Mouse (Mus musculus) thymus, adult 2 months (tissue): Measurements from ENCODE around the gene Pfkfb3.

Source experiments
- CTCF ChIP-seq: fragments of 200-500 bp; IDR thresholded peaks from 2 replicates; pipeline ENCODE4 v1.5.1; 2012; ENCODE audit warnings: mild to moderate bottlenecking, control low read depth, low read length, moderate library complexity, borderline replicate concordance; ENCODE audit not compliant: control insufficient read depth, poor library complexity, insufficient read depth; ENCODE audit errors: extremely low read depth
- POLR2A ChIP-seq: fragments of 200-500 bp; IDR thresholded peaks from 2 replicates; pipeline ENCODE4 v1.6.1; 2012; ENCODE audit warnings: mild to moderate bottlenecking, low read length, control low read depth, moderate library complexity; ENCODE audit not compliant: control insufficient read depth, poor library complexity, insufficient read depth; ENCODE audit errors: extremely low read depth

DNA sequence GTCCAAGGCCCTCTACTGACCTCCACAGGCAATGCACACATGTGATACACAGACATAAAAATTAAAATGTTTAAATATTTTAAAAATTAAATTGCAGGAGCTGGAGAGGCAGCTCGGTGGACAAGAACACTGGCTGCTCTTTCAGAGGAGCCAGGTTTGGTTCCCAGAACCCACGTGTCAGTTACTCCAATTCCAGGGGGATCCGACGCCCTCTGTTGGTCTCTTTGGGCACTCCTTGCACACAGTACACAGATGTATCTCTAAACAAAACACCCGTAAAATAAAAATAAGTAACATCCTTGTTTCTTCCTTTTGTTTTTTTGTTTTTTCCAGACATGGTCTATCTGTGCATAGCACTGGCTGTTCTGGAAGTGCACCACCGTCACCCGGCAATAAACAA is 10.7 kb downstream of the Pfkfb3 start:
- TF ChIP-seq CTCF = no peak
- TF ChIP-seq POLR2A = no peak
